8 mouse cellular contexts compared by ENCODE assay signal in the genomic region with DNA sequence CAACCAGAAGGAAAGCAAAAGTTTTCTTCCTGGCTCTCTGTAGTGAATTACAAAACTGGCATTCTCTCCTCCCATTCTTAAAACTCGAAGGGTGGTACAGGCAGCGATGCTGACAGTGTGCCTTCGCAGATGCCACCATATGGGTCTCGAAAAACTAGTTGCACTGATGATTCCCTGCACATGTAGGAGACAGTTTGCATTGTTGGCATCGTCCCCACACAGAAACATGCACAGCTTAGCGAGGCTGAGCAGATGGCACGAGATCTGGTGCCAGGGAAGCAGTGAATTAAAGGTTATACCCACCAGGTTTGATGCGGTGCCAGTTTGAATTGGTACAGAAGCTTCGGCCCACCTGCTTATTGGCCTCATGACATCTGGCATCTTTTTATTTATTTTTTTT.
DNase-seq lines count a peak whose midpoint lies in the region; ATAC-seq and TF ChIP-seq lines count a peak whose summit lies in the region.

No protein-coding gene starts in this region.

- no peak for TF ChIP-seq CTCF in layer of hippocampus, adult 2 months (conservative IDR thresholded peaks at IDR 0.05)
- no peak for TF ChIP-seq CTCF in liver, postnatal 0 days (IDR thresholded peaks at IDR 0.05; ENCODE audit: low read depth)

- ATAC-seq in midbrain, embryonic 16.5 days = peak; percentile 72; the same call in 1 of the 2 replicates
- no peak for ATAC-seq in liver, postnatal 0 days

- no peaks in the 10 kb centered on the region for H3K36me3 ChIP-seq in midbrain, embryonic 16.5 days (ENCODE audit: control insufficient read depth, insufficient read depth, low read length)
- no peaks in the 10 kb centered on the region for H3K36me3 ChIP-seq in liver, postnatal 0 days (replicated peaks; ENCODE audit: insufficient read depth, low read length)

- no peak for TF ChIP-seq EP300 in liver, postnatal 0 days (IDR thresholded peaks at IDR 0.05; ENCODE audit: low read depth)

- peak; percentile 99 for DNase-seq in brain, adult 2 months (ENCODE audit: low read depth, low spot score)
- peak; percentile 100 for DNase-seq in cerebellum, postnatal 10 days
- peak; percentile 92 to 94 for DNase-seq in layer of hippocampus, adult 2 months (ENCODE audit: low spot score in 2 of 2)
- DNase-seq in urinary bladder, adult 18-20 months (ENCODE audit: low spot score in 2 of 2) = no peak
- DNase-seq in gastrocnemius, postnatal 25 days = no peak
- DNase-seq in kidney, postnatal 4 days = no peak
- no peak for DNase-seq in liver, postnatal 0 days

- no peak overlapping the region for H3K9ac ChIP-seq in midbrain, embryonic 16.5 days (ENCODE audit: low read depth, low read length)
- no peak overlapping the region for H3K9ac ChIP-seq in liver, postnatal 0 days (replicated peaks)

- H3K4me3 ChIP-seq in layer of hippocampus, adult 2 months = no peak overlapping the region; the same call in 1 of the 2 replicates
- H3K4me3 ChIP-seq in midbrain, embryonic 16.5 days (ENCODE audit: low read depth, low read length) = no peak overlapping the region
- no peak overlapping the region for H3K4me3 ChIP-seq in liver, postnatal 0 days (ENCODE audit: low read depth, low read length)

- H3K27ac ChIP-seq in layer of hippocampus, adult 2 months = no peak overlapping the region
- H3K27ac ChIP-seq in midbrain, embryonic 16.5 days (ENCODE audit: low read length) = no peak overlapping the region
- no peak overlapping the region for H3K27ac ChIP-seq in liver, postnatal 0 days (ENCODE audit: low read depth)

- H3K9me3 ChIP-seq in midbrain, embryonic 16.5 days (replicated peaks; ENCODE audit: control insufficient read depth, low read length, poor library complexity, severe bottlenecking) = no peaks in the 10 kb centered on the region
- no peaks in the 10 kb centered on the region for H3K9me3 ChIP-seq in liver, postnatal 0 days (ENCODE audit: low read length)

- WGBS in midbrain, embryonic 16.5 days = 59% methylated on average over 9 of the region's 9 CpGs
- 79% methylated on average over 9 of the region's 9 CpGs for WGBS in liver, postnatal 0 days (ENCODE audit: insufficient replicate concordance)

- H3K27me3 ChIP-seq in midbrain, embryonic 16.5 days (ENCODE audit: control insufficient read depth, insufficient read depth, low read depth, low read length) = no peaks in the 10 kb centered on the region
- H3K27me3 ChIP-seq in liver, postnatal 0 days (ENCODE audit: insufficient read depth, low read length) = no peaks in the 10 kb centered on the region

- no peaks in the 10 kb centered on the region for H3K4me1 ChIP-seq in midbrain, embryonic 16.5 days (ENCODE audit: control insufficient read depth, insufficient read depth, low read length)
- H3K4me1 ChIP-seq in liver, postnatal 0 days (ENCODE audit: insufficient read depth) = no peaks in the 10 kb centered on the region

- no peak overlapping the region for H3K4me2 ChIP-seq in midbrain, embryonic 16.5 days (ENCODE audit: low read length)
- no peak overlapping the region for H3K4me2 ChIP-seq in liver, postnatal 0 days (ENCODE audit: low read depth, low read length)

Comparison
In these comparisons a context has a peak if more than half of its experiments do, and no peak if none do; other contexts are left out.
1. DNase-seq: peak in brain, adult 2 months (single experiment), cerebellum, postnatal 10 days (2 of 2) and layer of hippocampus, adult 2 months (2 of 2); none in urinary bladder, adult 18-20 months (0 of 2), gastrocnemius, postnatal 25 days (single experiment), kidney, postnatal 4 days (0 of 2) and liver, postnatal 0 days (single experiment).